Mouse (Mus musculus) forebrain, embryonic 11.5 days (tissue): ENCODE results near the gene Etnk2. TPM values are rescaled to one million over a fixed set of nuclear protein-coding genes. Genes with fewer than 3 reads are reported as not detected.

Experiments used
- ATAC-seq: fragments of 200-750 bp; cut with Nextera tagmentation; replicated peaks from 2 replicates; pipeline ENCODE4 v1.8.0; 2017; ENCODE audit warnings: moderate TSS enrichment; ENCODE audit not compliant: low FRiP score
- DNase-seq: peaks from one replicate; pipeline ENCODE4 v3.0.0-alpha.2; 2017; ENCODE audit warnings: low spot score
- H3K27ac ChIP-seq: fragments of 300-500 bp; sonication (generic); 2 replicates; pipeline ENCODE4 v1.5.1; 2014; ENCODE audit warnings: low read depth, low read length
- H3K27me3 ChIP-seq: fragments of 300-500 bp; sonication (generic); 2 replicates; pipeline ENCODE4 v1.6.1; 2014; ENCODE audit warnings: mild to moderate bottlenecking, low read length, mixed read lengths; ENCODE audit not compliant: control insufficient read depth, insufficient read depth
- H3K36me3 ChIP-seq: fragments of 300-500 bp; sonication (generic); 2 replicates; pipeline ENCODE4 v1.6.1; 2014; ENCODE audit warnings: mild to moderate bottlenecking, low read length, moderate library complexity, mixed read lengths; ENCODE audit not compliant: control insufficient read depth, insufficient read depth
- H3K4me1 ChIP-seq: fragments of 300-500 bp; sonication (generic); replicated peaks from 2 replicates; pipeline ENCODE4 v1.6.1; 2014; ENCODE audit warnings: low read length, mixed read lengths; ENCODE audit not compliant: control insufficient read depth, insufficient read depth
- H3K4me2 ChIP-seq: fragments of 300-500 bp; sonication (generic); 2 replicates; pipeline ENCODE4 v1.6.1; 2014; ENCODE audit warnings: low read depth, mild to moderate bottlenecking, low read length, moderate library complexity, mixed read lengths; ENCODE audit not compliant: severe bottlenecking
- H3K4me3 ChIP-seq: fragments of 300-500 bp; sonication (generic); 2 replicates; pipeline ENCODE4 v1.5.1; 2014; ENCODE audit warnings: low read depth, low read length
- H3K9ac ChIP-seq: fragments of 300-500 bp; sonication (generic); 2 replicates; pipeline ENCODE4 v1.6.1; 2014; ENCODE audit warnings: low read length
- H3K9me3 ChIP-seq: fragments of 300-500 bp; sonication (generic); 2 replicates; pipeline ENCODE4 v1.6.1; 2016; ENCODE audit warnings: low read length, mixed read lengths; ENCODE audit not compliant: control insufficient read depth
- WGBS: fragments of 180-500 bp; shearing (Covaris S2); extraction: QIAGEN DNeasy Blood & Tissue Kit; methylation state at CpG from one replicate; pipeline ENCODE4 v1.1.7; 2014; 5-methylcytosine and 5-hydroxymethylcytosine counted together
- polyA plus RNA-seq: library from polyadenylated mRNA; unstranded; fragments of >200 nt; fragmentation: Nextera tagmentation; extraction: Ambion mirVana; gene quantifications from 2 replicates; pipeline ENCODE4 v1.2.1, GENCODE M21; 2014

Etnk2 gene
- polyA plus RNA-seq, 1 experiment from 2014 or later: 1.8 TPM

GRCm38 (mm10) chr1:133409786-133410185 is 46.4 kb downstream of the Etnk2 start:
- no peak overlapping the region for H3K4me2 ChIP-seq
- no peaks in the 10 kb centered on the region for H3K9me3 ChIP-seq
- H3K36me3 ChIP-seq: no peaks in the 10 kb centered on the region
- 72% methylated on average over 9 of the region's 9 CpGs for WGBS
- H3K27me3 ChIP-seq: no peaks in the 10 kb centered on the region
- peaks cover 12% of the 10 kb centered on the region for H3K4me1 ChIP-seq
- H3K4me3 ChIP-seq: no peak overlapping the region
- H3K9ac ChIP-seq: no peak overlapping the region
- ATAC-seq (no peak), DNase-seq (no peak)
- no peak overlapping the region for H3K27ac ChIP-seq

GRCm38 (mm10) chr1:133411506-133412147 is 48.3 kb downstream of the Etnk2 start:
- Histone ChIP-seq H3K27ac (0 out of 2 replicates have a peak overlapping the region, but pooled peaks have one; percentile 6), H3K9ac (no peak overlapping the region), H3K4me2 (no peak overlapping the region), H3K4me1 (peaks cover 15% of the 10 kb centered on the region), H3K36me3 (no peaks in the 10 kb centered on the region), H3K4me3 (no peak overlapping the region), H3K27me3 (no peaks in the 10 kb centered on the region), H3K9me3 (no peaks in the 10 kb centered on the region)
- no peak for DNase-seq
- WGBS: 56% methylated on average over 8 of the region's 8 CpGs
- ATAC-seq: no peak

- H3K27ac ChIP-seq: no peak overlapping the region
- peaks cover 19% of the 10 kb centered on the region for H3K4me1 ChIP-seq
- H3K36me3 ChIP-seq: no peaks in the 10 kb centered on the region
- H3K27me3 ChIP-seq: no peaks in the 10 kb centered on the region
- no peak overlapping the region for H3K4me2 ChIP-seq
- DNase-seq: no peak
- H3K4me3 ChIP-seq: no peak overlapping the region
- H3K9me3 ChIP-seq: no peaks in the 10 kb centered on the region
- WGBS: 88% methylated on average over 9 of the region's 9 CpGs
- no peak for ATAC-seq
- no peak overlapping the region for H3K9ac ChIP-seq
Observed at GRCm38 (mm10) chr1:133412941-133413340, 49.6 kb downstream of the Etnk2 start.

GRCm38 (mm10) chr1:133415086-133415485 is 51.7 kb downstream of the Etnk2 start:
- no peaks in the 10 kb centered on the region for H3K36me3 ChIP-seq
- no peak overlapping the region for H3K4me3 ChIP-seq
- WGBS: 62% methylated on average over 7 of the region's 7 CpGs
- H3K4me2 ChIP-seq: no peak overlapping the region
- DNase-seq (no peak), ATAC-seq (no peak)
- peaks cover 24% of the 10 kb centered on the region for H3K4me1 ChIP-seq
- no peaks in the 10 kb centered on the region for H3K27me3 ChIP-seq
- no peaks in the 10 kb centered on the region for H3K9me3 ChIP-seq
- H3K27ac ChIP-seq: no peak overlapping the region
- no peak overlapping the region for H3K9ac ChIP-seq

GRCm38 (mm10) chr1:133415505-133415904 is 52.1 kb downstream of the Etnk2 start:
- no peak overlapping the region for H3K27ac ChIP-seq
- H3K4me2 ChIP-seq: no peak overlapping the region
- no peaks in the 10 kb centered on the region for H3K36me3 ChIP-seq
- H3K4me3 ChIP-seq: no peak overlapping the region
- no peaks in the 10 kb centered on the region for H3K27me3 ChIP-seq
- H3K9ac ChIP-seq: no peak overlapping the region
- no peak for DNase-seq
- ATAC-seq: no peak
- no peaks in the 10 kb centered on the region for H3K9me3 ChIP-seq
- 68% methylated on average over 6 of the region's 6 CpGs for WGBS
- peaks cover 23% of the 10 kb centered on the region for H3K4me1 ChIP-seq

- ATAC-seq (no peak), DNase-seq (no peak)
- 92% methylated on average over 7 of the region's 7 CpGs for WGBS
- H3K27ac ChIP-seq: no peak overlapping the region
- H3K4me3 ChIP-seq: no peak overlapping the region
- no peak overlapping the region for H3K4me2 ChIP-seq
- H3K36me3 ChIP-seq: no peaks in the 10 kb centered on the region
- H3K9ac ChIP-seq: no peak overlapping the region
- no peaks in the 10 kb centered on the region for H3K27me3 ChIP-seq
- H3K4me1 ChIP-seq: peaks cover 25% of the 10 kb centered on the region
- no peaks in the 10 kb centered on the region for H3K9me3 ChIP-seq
Observed at GRCm38 (mm10) chr1:133416472-133416871, 53.1 kb downstream of the Etnk2 start.

GRCm38 (mm10) chr1:133417113-133417512 is 53.7 kb downstream of the Etnk2 start:
- H3K4me3 ChIP-seq: no peak overlapping the region
- no peak overlapping the region for H3K9ac ChIP-seq
- no peaks in the 10 kb centered on the region for H3K27me3 ChIP-seq
- H3K4me1 ChIP-seq: peaks cover 23% of the 10 kb centered on the region
- no peak overlapping the region for H3K27ac ChIP-seq
- ATAC-seq: no peak
- no peak overlapping the region for H3K4me2 ChIP-seq
- WGBS: 74% methylated on average over 3 of the region's 3 CpGs
- no peak for DNase-seq
- no peaks in the 10 kb centered on the region for H3K9me3 ChIP-seq
- H3K36me3 ChIP-seq: no peaks in the 10 kb centered on the region

GRCm38 (mm10) chr1:133417539-133417938 is 54.2 kb downstream of the Etnk2 start:
- Histone ChIP-seq H3K4me1 (peaks cover 21% of the 10 kb centered on the region), H3K27ac (no peak overlapping the region), H3K9ac (no peak overlapping the region; the same call in 1 of the 2 replicates)

GRCm38 (mm10) chr1:133418164-133418800 is 54.9 kb downstream of the Etnk2 start:
- WGBS: 8% methylated on average over 28 of the region's 28 CpGs
- H3K9ac ChIP-seq: peak overlapping the region; percentile 58
- H3K27ac ChIP-seq: no peak overlapping the region
- H3K9me3 ChIP-seq: no peaks in the 10 kb centered on the region
- peak overlapping the region; percentile 53 for H3K4me2 ChIP-seq
- peaks cover 21% of the 10 kb centered on the region for H3K4me1 ChIP-seq
- H3K4me3 ChIP-seq: peak overlapping the region; percentile 26
- no peaks in the 10 kb centered on the region for H3K27me3 ChIP-seq
- peak; percentile 63 for DNase-seq
- 0 out of 2 replicates have a peak, but pooled peaks have one; percentile 32 for ATAC-seq
- no peaks in the 10 kb centered on the region for H3K36me3 ChIP-seq

More at GRCm38 (mm10) chr1:133417539-133417938, 54.2 kb downstream of the Etnk2 start:
- Histone ChIP-seq H3K36me3 (no peaks in the 10 kb centered on the region), H3K9me3 (no peaks in the 10 kb centered on the region), H3K4me3 (no peak overlapping the region), H3K4me2 (no peak overlapping the region; the same call in 1 of the 2 replicates), H3K27me3 (no peaks in the 10 kb centered on the region)
- no peak for DNase-seq
- no peak for ATAC-seq
- 76% methylated on average over 1 of the region's 1 CpGs for whole genome bisulfite sequencing
